Mouse (Mus musculus) mouse embryonic stem cell (cell line): Measurements from ENCODE around the gene Rhob.

ENCODE experiments used
- in situ Hi-C, 2 experiments: fragments of 300-500 bp; cut with MboI; formaldehyde crosslinking; loops; 1 replicate in 1 of 2; 3 replicates in 1 of 2; pipeline ENCODE4 v1.14.3; 2019 to 2020; ENCODE audit warnings: low sequenced_read_pairs in 2 of 2, low pct_unique_long_range_greater_than_20kb in 1 of 2, mixed read lengths in 1 of 2; ENCODE audit not compliant: unreplicated experiment in 1 of 2

The Rhob gene

GRCm38 (mm10) chr12:8510317-8510988 is 10.6 kb upstream of the Rhob start:
- in situ Hi-C loops: no loop called here

- in situ Hi-C loops: no loop called here
Measured at GRCm38 (mm10) chr12:8509693-8510092, 9.9 kb upstream of the Rhob start.

GRCm38 (mm10) chr12:8506954-8507707 is 7.3 kb upstream of the Rhob start:
- in situ Hi-C loops: no loop called here

GRCm38 (mm10) chr12:8504131-8504530 is 4.3 kb upstream of the Rhob start:
- in situ Hi-C loops: loop anchor here in 1 of 2 experiments (5.0 kb wide), 1 partner anchor 182 kb away; no protein-coding TSS in a partner anchor

- in situ Hi-C loops: loop anchor here in 1 of 2 experiments (5.0 kb wide), 1 partner anchor 180 kb away; no protein-coding TSS in a partner anchor
Measured at GRCm38 (mm10) chr12:8502546-8502945, 2.7 kb upstream of the Rhob start.

- in situ Hi-C loops: loop anchor here in 1 of 2 experiments (5.0 kb wide), 1 partner anchor 179 kb away; no protein-coding TSS in a partner anchor
Measured at GRCm38 (mm10) chr12:8501571-8502305, 1.9 kb upstream of the Rhob start.

GRCm38 (mm10) chr12:8500597-8501570 is 1.1 kb upstream of the Rhob start:
- in situ Hi-C loops: loop anchor here in 1 of 2 experiments (5.0 kb wide), 1 partner anchor 179 kb away; no protein-coding TSS in a partner anchor

GRCm38 (mm10) chr12:8499001-8499870 is 573 bp downstream of the Rhob start:
- in situ Hi-C loops: loop anchor here in 1 of 2 experiments (5.0 kb wide), 1 partner anchor 177 kb away; no protein-coding TSS in a partner anchor

- in situ Hi-C loops: loop anchor here in 1 of 2 experiments (5.0 kb wide), 1 partner anchor 176 kb away; no protein-coding TSS in a partner anchor
Measured at GRCm38 (mm10) chr12:8498591-8499000, 1.2 kb downstream of the Rhob start.

- in situ Hi-C loops: loop anchor here in 1 of 2 experiments (5.0 kb wide), 1 partner anchor 176 kb away; no protein-coding TSS in a partner anchor
Measured at GRCm38 (mm10) chr12:8498148-8498571, 1.6 kb downstream of the Rhob start.

- in situ Hi-C loops: loop anchor here in 1 of 2 experiments (5.0 kb wide), 1 partner anchor 175 kb away; no protein-coding TSS in a partner anchor
Measured at GRCm38 (mm10) chr12:8497314-8497706, 2.5 kb downstream of the Rhob start.

- in situ Hi-C loops: loop anchor here in 1 of 2 experiments (5.0 kb wide), 1 partner anchor 174 kb away; no protein-coding TSS in a partner anchor
Measured at GRCm38 (mm10) chr12:8496679-8497313, 3.0 kb downstream of the Rhob start.

- in situ Hi-C loops: loop anchor here in 1 of 2 experiments (5.0 kb wide), 1 partner anchor 174 kb away; no protein-coding TSS in a partner anchor
Measured at GRCm38 (mm10) chr12:8495881-8496678, 3.7 kb downstream of the Rhob start.

GRCm38 (mm10) chr12:8494675-8495074 is 5.1 kb downstream of the Rhob start:
- in situ Hi-C loops: loop anchor here in 1 of 2 experiments (5.0 kb wide), 1 partner anchor 172 kb away; no protein-coding TSS in a partner anchor

- in situ Hi-C loops: no loop called here
Measured at GRCm38 (mm10) chr12:8493386-8493785, 6.4 kb downstream of the Rhob start.
